Mouse (Mus musculus) kidney, postnatal 4 days (tissue): ENCODE data around the gene Olfr1564.
"Not testable (repeated sequence)": the region's sequence is repeated elsewhere in the genome, so short reads cannot be mapped to it uniquely, and the experiment has no call there.

Source experiments
- DNase-seq, 2 experiments: peaks; one replicate each; pipeline ENCODE4 v3.0.0; 2021; ENCODE audit warnings: mixed read lengths in 2 of 2

Olfr1564 gene

GRCm38 (mm10) chr17:33221590-33221989 is at the start of gene Olfr1564:
TSS of gene Olfr1564 (minus strand) at chr17:33221690.
- DNase-seq, result no peak

GRCm38 (mm10) chr17:33268907-33269306 is 47.4 kb upstream of the Olfr1564 start:
- no peak for DNase-seq

- DNase-seq, result no peak
These were observed 42.9 kb upstream of the Olfr1564 start, which contains the start of gene Olfr63 for GRCm38 (mm10) chr17:33264376-33264775. TSS of gene Olfr63 (plus strand) at chr17:33264676.

GRCm38 (mm10) chr17:33255319-33255657 is 33.8 kb upstream of the Olfr1564 start:
- not testable (repeated sequence) for DNase-seq

- DNase-seq, result not testable (repeated sequence)
These were observed 33.2 kb upstream of the Olfr1564 start, which contains the start of gene Zfp955a for GRCm38 (mm10) chr17:33254530-33255318. TSS of gene Zfp955a (minus strand) at chr17:33255145.

- DNase-seq, result not testable (repeated sequence)
These were observed 15.2 kb upstream of the Olfr1564 start for GRCm38 (mm10) chr17:33236646-33237045.

- DNase-seq, result not testable (repeated sequence)
These were observed 30.5 kb downstream of the Olfr1564 start, which contains the start of gene Olfr239 for GRCm38 (mm10) chr17:33191002-33191401. TSS of gene Olfr239 (plus strand) at chr17:33191302.

- DNase-seq, result not testable (repeated sequence)
These were observed 53.3 kb downstream of the Olfr1564 start, which contains the start of gene Olfr55 for GRCm38 (mm10) chr17:33168147-33168546. TSS of gene Olfr55 (plus strand) at chr17:33168447.
